Comparison of ENCODE assay signal across 12 mouse cellular contexts in the genomic region with DNA sequence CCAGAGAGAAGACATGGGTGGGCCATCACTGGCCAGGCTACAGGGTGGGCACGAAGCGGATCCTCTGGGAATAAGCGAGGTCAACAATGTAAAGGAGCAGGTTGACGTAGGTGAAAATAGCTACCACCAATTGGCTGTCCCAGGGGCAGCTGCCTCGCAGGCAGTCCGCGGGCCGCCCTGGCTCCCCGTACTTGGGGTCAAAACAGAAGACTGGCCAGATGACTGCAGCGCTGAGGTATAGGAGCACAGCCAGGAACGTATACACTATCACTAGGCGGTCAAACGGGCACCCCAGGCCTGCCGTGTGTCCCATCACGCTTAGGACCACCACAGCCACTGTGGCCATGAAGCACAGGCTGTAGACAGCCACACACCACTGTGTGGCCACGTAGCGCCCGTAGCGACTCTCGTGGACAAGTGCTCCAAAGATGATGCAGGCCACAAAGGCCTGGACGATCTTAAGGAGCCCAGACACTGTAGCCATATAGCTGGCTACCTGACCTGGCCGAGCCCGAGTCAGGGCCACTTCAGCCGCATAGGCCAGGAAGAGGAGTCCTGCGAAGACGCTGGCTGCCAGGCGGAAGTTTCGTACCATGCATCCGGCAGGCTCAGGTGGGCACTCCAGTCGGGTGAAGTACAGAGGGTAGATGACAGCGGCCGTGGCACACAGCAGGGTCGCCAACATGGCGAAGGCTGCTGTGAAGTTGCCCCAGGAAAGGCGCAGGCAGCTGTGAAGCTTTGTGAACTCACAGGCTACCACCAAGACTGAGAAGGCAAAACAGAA. TPM values are rescaled to one million over a fixed set of nuclear protein-coding genes. Genes with fewer than 3 reads are reported as not detected.
DNase-seq lines count a peak whose midpoint lies in the region; ATAC-seq and TF ChIP-seq lines count a peak whose summit lies in the region.
"Had no signal": no experiment of that assay in that cellular context is flagged by ENCODE, and none has a peak within 500 bp of the region (broad histone marks: within the 10 kb centered on the region; RNA-seq: fewer than 3 reads in every experiment).

No protein-coding gene starts in this region.

- 0 out of 2 replicates have a peak overlapping the region, but pooled peaks have one; percentile 19 for H3K4me3 ChIP-seq in lung, postnatal 0 days (ENCODE audit: low read depth, low read length)
- H3K4me3 ChIP-seq in hindbrain, embryonic 15.5 days = peak overlapping the region; percentile 25; the same call in 1 of the 2 replicates
- H3K4me3 ChIP-seq in olfactory bulb, adult 2 months (ENCODE audit: insufficient read depth, low read depth, low read length) = peak overlapping the region; percentile 75

- no peaks in the 10 kb centered on the region for H3K36me3 ChIP-seq in lung, postnatal 0 days (ENCODE audit: insufficient read depth, low read length)
- no peaks in the 10 kb centered on the region for H3K36me3 ChIP-seq in hindbrain, embryonic 15.5 days

- TF ChIP-seq EP300 in lung, postnatal 0 days (IDR thresholded peaks at IDR 0.05) = no peak

- H3K27ac ChIP-seq in lung, postnatal 0 days (ENCODE audit: low read length) = no peak overlapping the region
- no peak overlapping the region for H3K27ac ChIP-seq in hindbrain, embryonic 15.5 days (replicated peaks)
- peak overlapping the region; percentile 97 for H3K27ac ChIP-seq in olfactory bulb, adult 2 months (ENCODE audit: insufficient read depth, low read depth, low read length)

- no peak overlapping the region for H3K9ac ChIP-seq in lung, postnatal 0 days (replicated peaks; ENCODE audit: low read depth)
- 0 out of 2 replicates have a peak overlapping the region, but pooled peaks have one; percentile 39 for H3K9ac ChIP-seq in hindbrain, embryonic 15.5 days

- 0 out of 2 replicates have a peak, but pooled peaks cover 3% of the 10 kb centered on the region for H3K4me1 ChIP-seq in lung, postnatal 0 days (ENCODE audit: insufficient read depth, low read depth, low read length)
- peaks cover 21% of the 10 kb centered on the region for H3K4me1 ChIP-seq in hindbrain, embryonic 15.5 days (replicated peaks)
- peaks cover 27% of the 10 kb centered on the region for H3K4me1 ChIP-seq in olfactory bulb, adult 2 months (ENCODE audit: control insufficient read depth, insufficient read depth, low read length)

- H3K9me3 ChIP-seq in lung, postnatal 0 days (ENCODE audit: low read length) = no peaks in the 10 kb centered on the region
- no peaks in the 10 kb centered on the region for H3K9me3 ChIP-seq in hindbrain, embryonic 15.5 days

- WGBS in lung, postnatal 0 days = 74% methylated on average over 35 of the region's 35 CpGs
- 82% methylated on average over 35 of the region's 35 CpGs for WGBS in hindbrain, embryonic 15.5 days
- 83% methylated on average over 35 of the region's 35 CpGs for WGBS in olfactory bulb, adult 2 months

- no peak for TF ChIP-seq POLR2A in olfactory bulb, adult 2 months (IDR thresholded peaks at IDR 0.05; ENCODE audit: insufficient read depth, low read depth, low read length)

- H3K27me3 ChIP-seq in lung, postnatal 0 days (replicated peaks; ENCODE audit: insufficient read depth, low read length) = 0 out of 2 replicates have a peak, but pooled peaks cover 6% of the 10 kb centered on the region
- no peaks in the 10 kb centered on the region; the same call in 1 of the 2 replicates for H3K27me3 ChIP-seq in hindbrain, embryonic 15.5 days

- ATAC-seq in lung, postnatal 0 days = no peak
- ATAC-seq in hindbrain, embryonic 15.5 days (ENCODE audit: low FRiP score, low read depth) = no peak

- peak overlapping the region; percentile 52 for H3K4me2 ChIP-seq in lung, postnatal 0 days (replicated peaks; ENCODE audit: low read depth, low read length)
- peak overlapping the region; percentile 57 for H3K4me2 ChIP-seq in hindbrain, embryonic 15.5 days

- TF ChIP-seq CTCF in lung, postnatal 0 days (IDR thresholded peaks at IDR 0.05) = no peak
- no peak for TF ChIP-seq CTCF in olfactory bulb, adult 2 months (IDR thresholded peaks at IDR 0.05; ENCODE audit: insufficient read depth, low read depth, low read length)

- DNase-seq in heart, adult 11 months = peak; percentile 91
- DNase-seq in heart, adult 8-10 months (ENCODE audit: low spot score) = no peak
- DNase-seq in lung, postnatal 0 days (ENCODE audit: low spot score) = no peak
- DNase-seq in lung, postnatal 36 days = no peak
- DNase-seq in left cerebral cortex, adult 9 months (ENCODE audit: low spot score in 2 of 2) = no peak
- DNase-seq in cerebellum, adult 11 months = no peak
- DNase-seq: lung, postnatal 14 days had no signal

RNA-seq across cellular contexts. Expression of a gene that starts 0.7 kb away (rescaled TPM):
- 100 to 1,000 TPM in 2 of 4 experiments, 10 to 100 TPM in 2; 90.6 to 123 (median 103) TPM for total RNA-seq in heart, adult 8-10 months (2022)
- 0.46 TPM in 1 of 2 replicates, not detected in the other for polyA plus RNA-seq in lung, postnatal 0 days (2015; fragmentation: Nextera tagmentation; extraction: Ambion mirVana)
- 0.67 and 1.0 TPM in 2 replicates for polyA plus RNA-seq in hindbrain, embryonic 15.5 days (2015; fragmentation: Nextera tagmentation; extraction: Ambion mirVana)
- polyA plus RNA-seq in olfactory bulb, adult 2 months (2012; ENCODE audit: insufficient read depth, insufficient read length, low replicate concordance, missing spikeins) = not detected in 2 replicates
- total RNA-seq: adrenal gland, postnatal 14 days had no signal
- polyA plus RNA-seq: C2C12; embryonic facial prominence, embryonic 11.5 days had no signal

RNA-seq across cellular contexts. Expression of a gene that starts 3.7 kb away (rescaled TPM):
- total RNA-seq in heart, adult 8-10 months (2022) = 1 to 10 TPM in 3 of 4 experiments, under 1 TPM in 1; 0.91 to 2.8 (median 1.8) TPM
- polyA plus RNA-seq in lung, postnatal 0 days (2015; fragmentation: Nextera tagmentation; extraction: Ambion mirVana) = 6.9 and 7.1 TPM in 2 replicates
- polyA plus RNA-seq in hindbrain, embryonic 15.5 days (2015; fragmentation: Nextera tagmentation; extraction: Ambion mirVana) = 19.0 and 21.3 TPM in 2 replicates
- not detected in 2 replicates for polyA plus RNA-seq in olfactory bulb, adult 2 months (2012; ENCODE audit: insufficient read depth, insufficient read length, low replicate concordance, missing spikeins)

RNA-seq across cellular contexts. Expression of a gene that starts 13.7 kb away (rescaled TPM):
- under 1 TPM; 0.12 to 0.24 (median 0.13) TPM for total RNA-seq in heart, adult 8-10 months (2022)
- polyA plus RNA-seq in lung, postnatal 0 days (2015; fragmentation: Nextera tagmentation; extraction: Ambion mirVana) = 8.5 and 10.2 TPM in 2 replicates
- polyA plus RNA-seq in hindbrain, embryonic 15.5 days (2015; fragmentation: Nextera tagmentation; extraction: Ambion mirVana) = 2.2 and 2.3 TPM in 2 replicates
- not detected in 2 replicates for polyA plus RNA-seq in olfactory bulb, adult 2 months (2012; ENCODE audit: insufficient read depth, insufficient read length, low replicate concordance, missing spikeins)

RNA-seq across cellular contexts. Expression of a gene that starts 13.8 kb away (rescaled TPM):
- total RNA-seq in heart, adult 8-10 months (2022) = 10 to 100 TPM; 33.0 to 47.3 (median 39.2) TPM
- polyA plus RNA-seq in lung, postnatal 0 days (2015; fragmentation: Nextera tagmentation; extraction: Ambion mirVana) = 25.9 and 28.3 TPM in 2 replicates
- 42.5 and 42.7 TPM in 2 replicates for polyA plus RNA-seq in hindbrain, embryonic 15.5 days (2015; fragmentation: Nextera tagmentation; extraction: Ambion mirVana)
- polyA plus RNA-seq in olfactory bulb, adult 2 months (2012; ENCODE audit: insufficient read depth, insufficient read length, low replicate concordance, missing spikeins) = 234 TPM in 1 of 2 replicates, not detected in the other

RNA-seq across cellular contexts. Expression of a gene that starts 22.2 kb away (rescaled TPM):
- 10 to 100 TPM in 1 of 4 experiments, 1 to 10 TPM in 3; 6.5 to 10.6 (median 7.6) TPM for total RNA-seq in heart, adult 8-10 months (2022)
- polyA plus RNA-seq in lung, postnatal 0 days (2015; fragmentation: Nextera tagmentation; extraction: Ambion mirVana) = 45.3 and 46.0 TPM in 2 replicates
- 43.4 and 45.6 TPM in 2 replicates for polyA plus RNA-seq in hindbrain, embryonic 15.5 days (2015; fragmentation: Nextera tagmentation; extraction: Ambion mirVana)
- polyA plus RNA-seq in olfactory bulb, adult 2 months (2012; ENCODE audit: insufficient read depth, insufficient read length, low replicate concordance, missing spikeins) = not detected in 2 replicates

Comparison
In these comparisons a context has a peak if more than half of its experiments do, and no peak if none do; other contexts are left out.
1. H3K4me3 ChIP-seq: peak in every context shown above with its lines; median percentile 75 in olfactory bulb, adult 2 months; 25 in hindbrain, embryonic 15.5 days; 19 in lung, postnatal 0 days.